Mouse (Mus musculus) 416B (cell line): Measurements from ENCODE around the gene Nrxn1.

Experiments
- DNase-seq: peaks from one replicate; pipeline ENCODE4 v3.0.0; 2011; ENCODE audit warnings: low read depth

Gene Nrxn1

GRCm38 (mm10) chr17:90809197-90810163 lies 283.4 kb downstream of the Nrxn1 start:
- peak; percentile 55 for DNase-seq

- DNase-seq, result no peak
Observed at GRCm38 (mm10) chr17:90808256-90808655, 284.6 kb downstream of the Nrxn1 start.

GRCm38 (mm10) chr17:90807199-90807598 lies 285.7 kb downstream of the Nrxn1 start:
- no peak for DNase-seq

DNA sequence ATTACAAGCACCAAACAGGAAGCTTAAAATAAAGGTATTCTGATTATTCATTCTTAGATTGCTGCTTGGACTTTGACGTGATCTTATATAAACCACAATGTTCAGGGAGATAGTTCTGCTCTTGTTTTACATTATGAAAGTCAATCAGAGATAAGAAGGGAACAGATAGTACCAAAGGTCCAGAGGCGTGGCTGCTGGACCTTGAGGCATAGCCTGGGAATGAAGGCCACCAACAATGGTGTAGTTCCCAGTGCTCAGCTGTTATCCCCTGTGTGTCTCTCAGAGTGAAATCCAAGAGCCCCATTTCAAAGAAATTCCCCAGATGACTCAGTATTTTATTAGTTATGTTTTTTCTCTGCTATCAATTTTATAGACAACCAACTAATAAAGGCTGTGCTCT lies 294.2 kb downstream of the Nrxn1 start:
- DNase-seq, result peak; percentile 6

- peak; percentile 89 for DNase-seq
Observed at GRCm38 (mm10) chr17:90797659-90798288, 295.1 kb downstream of the Nrxn1 start.

DNA sequence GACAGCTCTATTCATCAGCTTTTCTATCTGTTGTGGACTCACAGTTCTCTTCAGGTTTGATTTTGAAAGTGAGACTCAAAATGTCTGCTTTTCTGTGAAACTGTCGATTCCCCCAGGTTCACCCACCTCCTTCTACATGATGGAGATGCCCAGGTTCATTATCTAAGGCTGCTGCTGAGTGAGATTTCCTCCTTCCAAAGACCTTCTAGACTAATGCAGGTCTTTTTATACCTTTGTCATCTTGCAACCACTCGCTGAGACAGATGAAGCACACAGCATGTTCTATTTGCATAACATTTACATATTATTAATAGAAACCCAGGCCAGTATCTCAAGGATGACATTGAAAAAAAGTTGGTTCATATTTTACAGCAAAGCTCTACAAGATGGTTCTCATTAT lies 295.9 kb downstream of the Nrxn1 start:
- no peak for DNase-seq

- no peak for DNase-seq
Observed at GRCm38 (mm10) chr17:90788491-90789127, 304.3 kb downstream of the Nrxn1 start.

DNA sequence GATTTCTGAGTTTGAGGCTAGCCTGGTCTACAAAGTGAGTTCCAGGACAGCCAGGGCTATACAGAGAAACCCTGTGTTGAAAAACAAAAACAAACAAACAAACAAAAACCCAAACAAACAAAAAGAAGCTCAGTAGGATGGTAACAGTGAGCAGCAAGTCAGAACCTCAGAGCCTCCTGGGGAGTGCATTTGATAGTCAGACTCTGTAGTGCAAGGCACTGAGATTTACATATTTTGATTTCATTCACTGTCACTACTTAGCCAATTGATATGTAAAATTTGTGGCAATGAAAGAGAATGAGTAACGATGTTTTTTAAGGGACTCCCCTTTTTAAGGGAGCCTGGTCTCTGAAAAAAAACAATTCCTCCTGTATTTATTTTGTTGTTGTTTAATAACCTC lies 304.8 kb downstream of the Nrxn1 start:
- no peak for DNase-seq

DNA sequence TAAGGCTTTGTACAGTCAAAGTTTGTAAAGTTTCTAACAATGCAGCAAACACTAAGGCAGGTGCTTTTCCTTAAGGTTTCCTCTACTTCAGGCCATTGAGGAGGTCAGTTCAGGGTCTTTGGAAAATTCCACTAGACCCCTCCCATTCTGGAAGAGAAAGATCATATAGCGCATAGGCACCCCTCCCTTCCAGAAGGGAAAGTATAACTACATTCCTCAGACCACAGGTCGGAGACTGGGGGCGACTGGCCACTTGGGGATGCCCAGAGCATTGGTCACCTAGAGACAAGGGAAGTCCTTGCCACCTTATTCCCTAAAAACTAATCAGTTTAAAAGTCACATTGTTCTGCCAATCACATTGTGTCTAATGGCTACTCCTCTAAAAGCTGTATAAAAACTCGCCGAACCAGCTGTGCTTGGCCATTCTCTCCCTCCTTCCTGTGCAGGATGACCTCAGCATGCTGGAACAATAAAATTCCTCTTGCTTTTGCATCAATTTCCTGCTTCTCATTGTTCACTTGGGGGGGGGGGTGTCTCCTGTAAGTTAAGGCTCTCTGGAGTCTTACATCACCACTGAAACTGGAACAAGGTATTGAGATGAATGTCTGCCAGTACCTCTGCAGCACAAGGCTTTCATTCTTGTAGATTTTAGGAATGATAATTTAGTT lies 305.6 kb downstream of the Nrxn1 start:
- DNase-seq, result no peak

GRCm38 (mm10) chr17:90780481-90780880 lies 312.4 kb downstream of the Nrxn1 start:
- peak; percentile 12 for DNase-seq

DNA sequence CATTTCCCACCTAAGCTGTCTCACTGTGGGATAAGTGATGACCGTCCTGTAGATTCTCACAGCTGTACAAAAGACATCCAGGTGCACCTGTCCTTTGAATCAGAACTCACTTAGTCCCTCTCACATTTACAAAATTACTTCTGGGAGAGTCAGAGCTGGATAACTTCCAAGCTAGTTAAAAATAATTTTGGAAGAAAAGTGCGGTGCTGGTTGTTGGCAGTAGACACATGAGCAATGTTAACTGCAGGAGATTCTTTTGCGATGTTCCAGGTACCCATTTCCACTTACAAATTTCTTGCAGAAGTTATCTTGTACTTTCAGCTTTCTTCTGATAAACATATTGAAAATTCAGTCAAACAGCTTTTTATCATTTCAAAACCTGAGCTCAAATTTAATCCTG lies 317.5 kb downstream of the Nrxn1 start:
- no peak for DNase-seq

DNA sequence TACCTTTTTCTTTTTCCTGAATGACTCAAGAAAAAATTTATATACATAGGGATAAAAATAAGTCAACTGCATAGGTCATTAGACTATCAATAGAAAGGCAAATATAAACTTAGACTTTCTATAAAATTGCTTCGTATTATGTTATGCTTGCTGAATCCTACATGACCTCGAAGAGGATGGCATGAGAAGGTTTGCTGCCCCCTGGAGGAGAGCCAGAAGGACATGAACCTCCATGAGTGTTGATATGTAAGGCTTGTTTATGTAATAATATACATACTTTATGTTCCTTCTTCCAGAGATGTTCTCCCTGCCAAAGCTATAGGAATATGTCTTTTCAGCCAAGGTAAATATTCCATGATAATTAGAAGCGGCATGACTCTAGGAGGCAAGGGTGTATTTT lies 319.6 kb downstream of the Nrxn1 start:
- peak; percentile 54 for DNase-seq

GRCm38 (mm10) chr17:90768216-90768615 lies 324.7 kb downstream of the Nrxn1 start:
- no peak for DNase-seq

- DNase-seq, result no peak
Observed at GRCm38 (mm10) chr17:90727124-90727523, 365.7 kb downstream of the Nrxn1 start.

DNA sequence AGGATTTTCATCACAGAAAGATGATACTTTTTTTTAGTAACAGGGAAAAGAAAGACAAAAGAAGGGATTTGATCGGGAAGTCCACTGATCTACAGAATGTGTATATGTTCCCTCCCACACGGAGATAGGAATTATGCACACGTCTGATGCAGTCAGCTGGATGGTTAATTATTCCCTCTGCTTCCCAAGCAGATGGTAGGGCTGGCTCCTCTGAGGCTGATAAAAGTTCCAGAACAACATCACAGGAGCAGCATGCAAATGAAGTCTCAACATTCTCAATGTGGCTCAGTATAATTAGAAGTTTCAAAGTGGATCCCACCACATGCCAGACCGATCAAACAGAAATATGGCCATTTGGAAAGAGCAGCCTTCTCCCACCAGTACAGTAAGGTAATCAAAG lies 388.1 kb downstream of the Nrxn1 start:
- no peak for DNase-seq

- peak; percentile 54 for DNase-seq
Observed at GRCm38 (mm10) chr17:90702626-90703025, 390.2 kb downstream of the Nrxn1 start.

DNA sequence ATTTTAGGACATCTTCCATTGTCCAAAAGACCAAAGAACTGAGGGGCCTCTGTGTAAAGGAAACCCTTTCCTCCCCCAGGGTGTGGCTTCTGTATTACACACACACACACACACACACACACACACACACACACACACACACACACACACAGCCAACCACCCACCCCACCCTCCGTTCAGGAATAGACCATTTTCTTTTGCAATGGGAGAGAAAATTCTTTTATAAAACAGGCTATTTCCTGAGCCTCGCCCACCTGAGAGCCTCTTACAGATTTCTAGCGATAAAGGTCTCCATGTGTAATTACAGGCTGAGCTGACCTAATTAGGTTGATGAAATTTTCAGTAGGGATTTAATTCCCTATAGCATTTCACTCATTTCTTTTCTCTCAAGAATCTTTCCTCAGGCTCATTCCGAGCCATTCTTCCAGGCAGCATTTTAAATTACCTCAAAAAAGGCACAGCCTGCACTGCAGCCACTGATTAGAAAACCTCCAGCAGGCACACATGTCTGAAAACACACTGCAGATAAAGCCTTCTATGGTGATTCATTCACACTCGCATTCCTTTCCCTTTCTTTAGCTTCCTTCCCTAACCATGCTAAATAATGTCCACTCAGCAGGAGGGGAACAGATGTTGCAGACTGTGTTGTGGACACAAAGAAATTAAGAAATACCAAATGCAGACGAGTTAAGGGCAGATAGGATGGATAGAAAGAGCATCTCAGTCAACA lies 396.6 kb downstream of the Nrxn1 start:
- DNase-seq, result peak; percentile 34

DNA sequence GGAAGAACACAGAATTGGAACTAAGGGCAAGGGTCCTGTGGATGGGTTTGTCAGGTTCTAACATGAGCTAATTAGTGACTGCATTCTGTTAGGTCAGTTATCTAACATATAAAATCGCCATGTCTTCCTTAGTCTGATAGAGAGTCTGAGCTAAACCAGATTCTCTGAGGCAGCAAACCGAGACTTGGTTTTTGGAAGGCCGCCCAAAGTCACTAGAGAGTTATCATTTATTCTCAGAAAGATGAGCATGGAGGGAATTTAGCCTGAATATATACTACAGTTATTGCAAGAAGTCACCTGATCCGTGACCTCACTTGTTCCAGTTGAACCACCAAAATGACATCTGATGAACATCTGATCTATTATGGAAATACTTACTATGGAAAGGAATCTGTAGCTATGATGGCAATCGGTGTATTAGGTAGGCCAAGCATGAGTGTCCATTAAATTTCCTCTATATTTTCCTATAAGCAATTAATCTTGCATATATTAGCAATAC lies 397.7 kb downstream of the Nrxn1 start:
- no peak for DNase-seq

- no peak for DNase-seq
Observed at GRCm38 (mm10) chr17:90684172-90684571, 408.7 kb downstream of the Nrxn1 start.

- no peak for DNase-seq
Observed at GRCm38 (mm10) chr17:90681019-90681418, 411.9 kb downstream of the Nrxn1 start.

- DNase-seq, result no peak
Observed at GRCm38 (mm10) chr17:90676676-90677075, 416.2 kb downstream of the Nrxn1 start.
